Mouse (Mus musculus) ES-E14 (cell line): Measurements from ENCODE around the gene Vav1.

Source experiments
- HCFC1 ChIP-seq: IDR thresholded peaks from 2 replicates; pipeline ENCODE4 v1.6.1; 2012; ENCODE audit warnings: low read length, inconsistent platforms, borderline replicate concordance; ENCODE audit not compliant: insufficient read depth
- MAFK ChIP-seq: IDR thresholded peaks from 2 replicates; pipeline ENCODE4 v1.6.1; 2014; ENCODE audit warnings: mild to moderate bottlenecking, low read depth, low read length, inconsistent platforms; ENCODE audit not compliant: insufficient read depth
- ZC3H11A ChIP-seq: IDR thresholded peaks from 2 replicates; pipeline ENCODE4 v1.6.1; 2012; ENCODE audit warnings: low read depth, mild to moderate bottlenecking, inconsistent platforms, low read length, borderline replicate concordance
- ZNF384 ChIP-seq: IDR thresholded peaks from 2 replicates; pipeline ENCODE4 v1.6.1; 2012; ENCODE audit warnings: low read depth, low read length, inconsistent platforms

GRCm38 (mm10) chr17:57341568-57341967 lies 62.7 kb downstream of the Vav1 start:
- TF ChIP-seq MAFK: no peak
- no peak for TF ChIP-seq ZC3H11A
- no peak for TF ChIP-seq ZNF384
- no peak for TF ChIP-seq HCFC1
